Mouse (Mus musculus) MN1 (cell line): ENCODE results near the gene Gan.

Experiments
- DNase-seq: peaks from one replicate; pipeline ENCODE4 v3.0.0-alpha.2; 2016; ENCODE audit warnings: low spot score

Gene Gan

GRCm38 (mm10) chr8:117254496-117254895 lies 96.6 kb downstream of the Gan start:
- DNase-seq, result no peak

- peak; percentile 95 for DNase-seq
Measured at GRCm38 (mm10) chr8:117256292-117256938, 98.5 kb downstream of the Gan start.

GRCm38 (mm10) chr8:117257029-117257820 lies 99.3 kb downstream of the Gan start, which contains the start of gene Cmip:
Cmip (plus strand) TSS chr8:117257064.
- DNase-seq, result peak; percentile 65

DNA sequence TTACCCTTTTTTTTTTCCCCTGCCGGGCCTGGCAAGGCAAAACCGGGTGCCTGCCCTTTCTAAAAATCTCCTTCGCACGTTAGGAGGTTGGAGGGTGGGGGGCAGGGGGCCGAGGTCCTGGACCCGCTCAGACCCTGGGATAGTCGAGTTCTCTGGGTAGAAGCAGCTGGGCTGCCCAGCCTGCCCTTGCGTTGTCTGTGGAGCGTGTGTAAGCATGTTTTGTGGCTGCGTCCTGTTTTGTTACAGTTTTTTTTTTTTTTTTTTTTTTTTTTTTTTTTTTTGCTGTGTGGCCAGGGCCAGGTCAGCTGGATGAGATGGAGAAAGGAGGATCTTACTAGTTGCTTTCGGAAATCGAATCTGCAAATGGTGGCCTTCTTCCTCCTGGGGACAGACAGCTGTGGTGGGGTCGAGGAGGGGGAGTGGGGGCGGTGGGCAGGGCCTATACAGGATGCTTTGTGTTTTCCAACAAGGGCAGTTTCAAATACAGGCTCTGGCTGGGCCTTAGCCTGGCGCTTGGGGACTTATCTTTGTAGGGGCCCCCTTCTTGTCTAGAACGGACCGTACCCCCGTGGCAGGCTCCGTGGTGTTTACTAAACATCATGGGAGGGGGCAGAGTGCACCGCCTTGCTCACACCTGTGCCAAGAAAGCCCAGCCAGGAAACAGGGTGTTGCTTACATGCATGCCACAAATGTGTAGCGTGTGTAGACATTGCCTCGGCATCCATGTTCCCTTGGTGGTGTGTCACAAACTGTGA lies 100.1 kb downstream of the Gan start:
- peak; percentile 67 for DNase-seq

- DNase-seq, result no peak
Measured at GRCm38 (mm10) chr8:117258576-117259040, 100.7 kb downstream of the Gan start.

GRCm38 (mm10) chr8:117259431-117260001 lies 101.6 kb downstream of the Gan start:
- DNase-seq, result no peak

GRCm38 (mm10) chr8:117260234-117260929 lies 102.4 kb downstream of the Gan start:
- DNase-seq, result no peak

DNA sequence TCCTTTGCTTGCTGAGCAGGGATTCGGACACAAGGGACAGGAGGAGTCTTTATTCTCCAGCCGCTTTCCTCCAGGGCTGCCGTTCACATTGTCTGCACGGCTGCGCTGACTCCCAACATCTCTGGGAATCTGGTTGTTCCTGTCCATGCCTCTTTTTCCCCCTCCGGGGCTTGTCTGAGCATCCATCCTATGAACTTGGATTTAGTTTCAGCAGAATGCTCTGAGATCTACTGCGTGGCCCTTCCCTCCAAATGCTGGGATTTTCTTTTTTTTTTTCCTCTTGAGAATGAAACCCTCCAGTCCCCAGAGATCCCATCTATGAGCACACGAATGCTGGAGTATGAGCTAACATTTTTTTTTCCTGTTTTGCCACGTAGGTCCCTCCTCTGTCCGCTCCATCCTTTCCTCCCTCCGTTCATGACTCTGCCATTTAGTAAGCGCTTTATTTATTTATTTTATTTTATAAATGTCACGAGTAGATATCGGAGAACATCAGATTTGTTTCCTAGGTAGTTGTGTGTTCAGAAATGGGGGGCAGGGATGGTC lies 103.1 kb downstream of the Gan start:
- no peak for DNase-seq

DNA sequence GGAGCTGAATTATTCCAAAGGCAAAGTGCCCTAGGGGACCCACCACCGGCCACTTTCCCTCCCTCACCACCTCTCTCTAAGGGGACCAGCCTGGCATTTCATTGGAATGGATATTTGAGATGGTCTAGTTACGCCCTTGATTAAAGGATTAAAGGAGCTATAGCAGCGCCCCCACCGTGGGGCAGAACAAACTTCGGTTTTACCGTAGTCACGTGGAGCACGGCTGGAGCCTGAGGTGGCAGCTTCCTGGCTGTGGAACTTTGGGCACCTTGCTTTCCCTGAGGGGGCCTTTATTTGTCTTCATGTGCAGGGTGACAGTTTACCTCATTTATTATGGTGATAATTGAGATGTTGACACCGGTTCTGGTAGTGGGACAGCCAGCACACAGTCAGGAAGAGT lies 103.8 kb downstream of the Gan start:
- no peak for DNase-seq

DNA sequence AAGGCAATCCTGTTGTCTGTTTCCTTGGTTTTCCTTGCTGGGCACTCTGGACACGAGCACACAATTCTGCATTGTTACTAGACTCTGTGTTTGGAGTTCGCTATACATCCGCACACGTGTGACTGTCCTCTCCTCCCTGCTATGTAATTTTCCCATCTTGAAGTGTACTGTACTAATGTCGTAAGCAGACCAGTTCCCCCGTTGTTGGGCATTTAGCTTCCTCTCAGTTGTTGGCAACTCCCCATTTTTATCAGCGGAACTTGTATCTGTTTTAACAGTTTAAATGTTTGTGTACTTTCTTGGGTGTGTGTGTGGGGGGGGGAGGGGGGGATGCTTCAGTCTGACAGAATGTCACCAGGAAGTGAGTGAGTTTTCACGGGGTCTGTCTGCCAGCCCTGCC lies 104.8 kb downstream of the Gan start:
- no peak for DNase-seq

DNA sequence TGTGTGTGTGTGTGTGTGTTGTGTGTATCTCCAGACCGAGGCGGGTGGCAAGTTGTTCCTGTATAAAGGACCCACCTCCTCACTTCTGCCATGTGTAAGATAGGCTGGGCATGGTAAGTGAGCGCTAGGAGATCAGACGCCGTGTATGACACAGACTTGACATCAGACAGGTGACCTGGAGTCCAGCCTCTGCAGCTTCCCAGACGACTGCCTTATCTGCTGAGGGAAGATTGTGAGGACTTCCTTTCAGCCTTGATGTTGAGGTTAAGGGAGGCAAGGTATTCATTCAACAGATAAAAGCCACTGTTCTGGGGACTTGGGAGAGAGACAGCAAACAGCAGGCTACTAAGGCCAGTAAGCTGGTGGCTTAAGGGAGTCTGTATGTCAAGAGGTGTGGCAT lies 105.5 kb downstream of the Gan start:
- no peak for DNase-seq

DNA sequence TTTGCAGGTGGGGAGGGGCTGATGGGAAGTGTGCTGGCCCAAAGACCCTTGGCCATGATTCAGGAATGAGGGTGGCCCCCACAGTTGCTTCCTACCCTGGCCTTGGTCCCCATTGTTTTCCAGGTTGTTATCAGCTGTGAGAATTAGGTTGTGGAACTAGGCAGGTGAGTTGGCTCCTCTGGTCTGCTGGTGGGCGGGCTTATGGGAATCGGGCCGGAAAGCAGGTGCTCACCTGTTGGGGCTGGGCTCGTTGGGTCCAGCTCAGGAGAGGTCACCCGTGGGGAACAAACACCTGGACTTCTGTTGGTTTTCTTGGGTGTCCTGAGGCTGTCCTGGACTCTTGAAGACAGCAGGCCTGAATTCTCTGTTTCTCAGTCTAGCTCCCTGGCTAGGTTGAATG lies 107.1 kb downstream of the Gan start:
- no peak for DNase-seq
